Mouse (Mus musculus) heart, postnatal 0 days (tissue): Measurements from ENCODE around the gene A4galt. TPM values are rescaled to one million over a fixed set of nuclear protein-coding genes. Genes with fewer than 3 reads are reported as not detected.

Experiments used
- ATAC-seq: fragments of 200-750 bp; cut with Nextera tagmentation; 2 replicates; pipeline ENCODE4 v1.8.0; 2017; ENCODE audit warnings: low read depth, moderate number of reproducible peaks, moderate library complexity; ENCODE audit not compliant: insufficient read depth
- DNase-seq: peaks from one replicate; pipeline ENCODE4 v3.0.0-alpha.2; 2016; ENCODE audit warnings: low spot score
- H3K27ac ChIP-seq: fragments of 300-500 bp; sonication (generic); 2 replicates; pipeline ENCODE4 v1.5.1; 2014; ENCODE audit warnings: low read depth, mild to moderate bottlenecking
- H3K27me3 ChIP-seq: fragments of 300-500 bp; sonication (generic); 2 replicates; pipeline ENCODE4 v1.6.1; 2014; ENCODE audit warnings: low read length, mixed read lengths; ENCODE audit not compliant: control insufficient read depth, insufficient read depth
- H3K36me3 ChIP-seq: fragments of 300-500 bp; sonication (generic); replicated peaks from 2 replicates; pipeline ENCODE4 v1.6.1; 2014; ENCODE audit warnings: low read length, mixed read lengths; ENCODE audit not compliant: control insufficient read depth, insufficient read depth
- H3K4me1 ChIP-seq: fragments of 300-500 bp; sonication (generic); 2 replicates; pipeline ENCODE4 v1.6.1; 2014; ENCODE audit warnings: antibody characterized with exemption; ENCODE audit not compliant: control insufficient read depth, insufficient read depth
- H3K4me2 ChIP-seq: fragments of 300-500 bp; sonication (generic); 2 replicates; pipeline ENCODE4 v1.6.1; 2014; ENCODE audit warnings: low read depth, mild to moderate bottlenecking, low read length, moderate library complexity
- H3K4me3 ChIP-seq: fragments of 300-500 bp; sonication (generic); 2 replicates; pipeline ENCODE4 v1.5.1; 2014; ENCODE audit warnings: low read depth, low read length
- H3K9ac ChIP-seq: fragments of 300-500 bp; sonication (generic); replicated peaks from 2 replicates; pipeline ENCODE4 v1.6.1; 2014; ENCODE audit warnings: low read depth, low read length, mixed read lengths
- H3K9me3 ChIP-seq: fragments of 300-500 bp; sonication (generic); replicated peaks from 2 replicates; pipeline ENCODE4 v1.6.1; 2016; ENCODE audit warnings: low read length; ENCODE audit not compliant: control insufficient read depth
- CTCF ChIP-seq: IDR thresholded peaks from 2 replicates; pipeline ENCODE4 v1.5.1; 2016; ENCODE audit warnings: antibody characterized with exemption, control low read depth, low read depth
- EP300 ChIP-seq: IDR thresholded peaks from 2 replicates; pipeline ENCODE4 v1.6.1; 2016; ENCODE audit warnings: antibody characterized with exemption, low read depth
- WGBS: fragments of 180-500 bp; shearing (Covaris S2); extraction: QIAGEN DNeasy Blood & Tissue Kit; methylation state at CpG from one replicate; pipeline ENCODE4 v1.1.7; 2014; 5-methylcytosine and 5-hydroxymethylcytosine counted together
- polyA plus RNA-seq: library from polyadenylated mRNA; unstranded; fragments of >200 nt; fragmentation: Nextera tagmentation; extraction: Ambion mirVana; gene quantifications from 2 replicates; pipeline ENCODE4 v1.2.1, GENCODE M21; 2015
- total RNA-seq: library from RNA; depleted of rRNA; stranded (reverse); fragments of >200 nt; gene quantifications from 2 replicates; pipeline ENCODE4 v1.2.3, GENCODE M21; 2014; ENCODE audit warnings: low replicate concordance

The A4galt gene
- total and polyA plus RNA-seq, 2 experiments from 2014 or later, result 2.0 to 3.2 TPM

- H3K9ac ChIP-seq, result no peak overlapping the region
- H3K4me3 ChIP-seq, result no peak overlapping the region
- WGBS, result 49% methylated on average over 10 of the region's 10 CpGs
- peaks cover 30% of the 10 kb centered on the region for H3K27me3 ChIP-seq
- no peaks in the 10 kb centered on the region for H3K36me3 ChIP-seq
- H3K9me3 ChIP-seq, result no peaks in the 10 kb centered on the region
- DNase-seq, result no peak
- no peak for TF ChIP-seq CTCF
- no peak for TF ChIP-seq EP300
- no peak overlapping the region for H3K4me2 ChIP-seq
- no peak for ATAC-seq
- no peaks in the 10 kb centered on the region for H3K4me1 ChIP-seq
- H3K27ac ChIP-seq, result no peak overlapping the region
Measured at GRCm38 (mm10) chr15:83254372-83255070, 2.9 kb upstream of the A4galt start.

GRCm38 (mm10) chr15:83252060-83252459 is 486 bp upstream of the A4galt start:
- H3K4me3 ChIP-seq, result no peak overlapping the region
- H3K4me1 ChIP-seq, result no peaks in the 10 kb centered on the region
- H3K9ac ChIP-seq, result no peak overlapping the region
- H3K36me3 ChIP-seq, result no peaks in the 10 kb centered on the region
- H3K9me3 ChIP-seq, result no peaks in the 10 kb centered on the region
- peak overlapping the region; percentile 78; the same call in 1 of the 2 replicates for H3K4me2 ChIP-seq
- TF ChIP-seq CTCF (no peak), EP300 (no peak)
- WGBS, result 58% methylated on average over 14 of the region's 14 CpGs
- no peak for DNase-seq
- H3K27ac ChIP-seq, result no peak overlapping the region
- peaks cover 32% of the 10 kb centered on the region for H3K27me3 ChIP-seq
- ATAC-seq, result no peak

- H3K4me2 ChIP-seq, result peak overlapping the region; percentile 78
- H3K27ac ChIP-seq, result no peak overlapping the region
- DNase-seq, result no peak
- no peak for ATAC-seq
- peaks cover 36% of the 10 kb centered on the region for H3K27me3 ChIP-seq
- H3K36me3 ChIP-seq, result no peaks in the 10 kb centered on the region
- peak overlapping the region; percentile 55 for H3K4me3 ChIP-seq
- peak overlapping the region; percentile 41; the same call in 1 of the 2 replicates for H3K9ac ChIP-seq
- WGBS, result 3% methylated on average over 20 of the region's 20 CpGs
- H3K9me3 ChIP-seq, result no peaks in the 10 kb centered on the region
- H3K4me1 ChIP-seq, result no peaks in the 10 kb centered on the region
- TF ChIP-seq EP300 (no peak), CTCF (no peak)
Measured at GRCm38 (mm10) chr15:83250651-83251175, 861 bp downstream of the A4galt start.

- DNase-seq (no peak), ATAC-seq (no peak)
- Histone ChIP-seq H3K27ac (no peak overlapping the region), H3K27me3 (peaks cover 36% of the 10 kb centered on the region), H3K36me3 (no peaks in the 10 kb centered on the region), H3K4me1 (no peaks in the 10 kb centered on the region), H3K4me2 (no peak overlapping the region), H3K4me3 (no peak overlapping the region), H3K9ac (no peak overlapping the region), H3K9me3 (no peaks in the 10 kb centered on the region)
- no peak for TF ChIP-seq EP300
- no peak for TF ChIP-seq CTCF
- whole genome bisulfite sequencing, result 88% methylated on average over 12 of the region's 12 CpGs
Measured at GRCm38 (mm10) chr15:83249535-83250287, 1.9 kb downstream of the A4galt start.

- H3K9me3 ChIP-seq, result no peaks in the 10 kb centered on the region
- ATAC-seq, result no peak
- peaks cover 36% of the 10 kb centered on the region for H3K27me3 ChIP-seq
- H3K9ac ChIP-seq, result no peak overlapping the region
- H3K27ac ChIP-seq, result no peak overlapping the region
- WGBS, result 50% methylated on average over 14 of the region's 14 CpGs
- no peaks in the 10 kb centered on the region for H3K4me1 ChIP-seq
- TF ChIP-seq EP300 (no peak), CTCF (no peak)
- DNase-seq, result no peak
- no peak overlapping the region for H3K4me3 ChIP-seq
- H3K36me3 ChIP-seq, result no peaks in the 10 kb centered on the region
- no peak overlapping the region for H3K4me2 ChIP-seq
Measured at GRCm38 (mm10) chr15:83248236-83248844, 3.2 kb downstream of the A4galt start.
